Mouse (Mus musculus) gastrocnemius, postnatal 10 days (tissue): ENCODE results near the gene Lgr4. TPM values are rescaled to one million over a fixed set of nuclear protein-coding genes. Genes with fewer than 3 reads are reported as not detected.

Experiments
- DNase-seq: peaks from one replicate; pipeline ENCODE4 v3.0.0; 2021; ENCODE audit warnings: mixed read lengths
- total RNA-seq, 2 experiments: library from RNA; stranded (reverse); gene quantifications; 2 replicates each; pipeline ENCODE4 v1.2.3; 2021

Gene Lgr4
- total RNA-seq, 2 experiments from 2014 or later = 25.0 to 25.3 TPM

DNA sequence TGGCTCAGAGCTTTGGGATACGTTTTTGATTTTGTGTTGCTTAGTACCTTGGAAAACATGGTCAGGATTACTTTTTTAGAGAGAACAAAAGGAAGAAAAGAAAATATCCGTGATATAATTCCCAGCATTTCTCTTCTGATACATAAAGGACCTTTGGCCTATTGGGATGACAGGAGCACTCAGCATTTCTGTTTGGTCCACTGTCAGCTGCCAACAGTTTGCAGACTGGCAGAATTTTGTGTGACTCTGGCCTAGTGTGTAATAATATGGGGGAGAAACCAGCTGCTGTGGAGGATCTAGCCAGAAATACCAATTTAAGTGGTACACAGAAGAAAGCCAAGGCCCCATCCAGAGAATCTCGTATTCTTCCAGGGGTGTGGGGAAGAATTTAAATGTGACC is 32.9 kb downstream of the Lgr4 start:
- DNase-seq = no peak

DNA sequence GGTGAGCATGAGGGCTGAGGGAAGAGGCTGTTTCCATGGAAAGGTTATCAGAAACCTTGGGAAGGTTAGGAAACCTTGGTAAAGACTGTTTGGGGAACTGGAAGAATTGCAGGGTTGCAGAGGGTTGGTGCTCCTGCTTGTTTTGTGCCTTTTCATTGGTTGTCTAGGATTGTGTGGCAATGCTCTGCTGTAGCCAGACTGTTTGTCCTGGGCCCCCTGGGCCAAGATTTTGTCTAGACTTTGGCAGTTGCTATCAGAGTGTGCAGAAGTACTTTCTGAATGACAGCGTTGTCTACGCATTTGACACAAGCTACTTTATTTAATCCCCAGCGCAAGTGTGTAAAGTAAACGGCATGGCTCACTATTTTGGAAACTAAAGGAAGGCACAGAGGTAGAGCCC is 33.6 kb downstream of the Lgr4 start:
- DNase-seq = no peak

DNA sequence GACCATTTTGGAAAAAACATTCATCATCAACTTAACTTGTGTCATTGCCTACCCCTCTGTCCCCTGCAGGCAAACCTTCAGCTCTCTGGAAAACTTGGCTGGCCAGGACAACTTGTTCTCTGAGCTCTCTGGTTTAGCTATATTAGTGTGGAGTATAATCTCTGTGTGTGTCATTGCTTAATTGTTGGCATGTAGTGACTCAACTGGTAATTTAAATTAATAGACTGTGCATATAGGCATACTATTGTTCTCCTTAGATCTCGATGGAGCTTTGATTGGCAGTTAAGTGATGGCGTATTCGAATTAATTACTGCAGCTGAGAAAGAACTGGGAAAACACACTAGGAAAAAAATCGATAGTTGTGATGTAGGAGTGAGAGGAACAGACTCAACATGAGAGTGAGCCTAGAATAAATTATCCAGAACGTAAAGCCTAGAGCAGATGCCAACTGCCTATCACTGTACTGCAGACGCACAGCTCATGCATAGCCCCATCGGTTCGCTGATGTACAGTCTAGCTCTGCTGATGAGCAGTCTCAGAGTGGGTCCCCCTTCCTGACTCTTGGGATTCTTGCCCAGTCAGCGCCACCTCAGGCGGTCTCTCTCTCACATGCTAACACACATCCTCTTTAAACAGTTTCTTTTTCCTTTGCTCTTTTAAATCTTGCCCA is 35.7 kb downstream of the Lgr4 start:
- no peak for DNase-seq

DNA sequence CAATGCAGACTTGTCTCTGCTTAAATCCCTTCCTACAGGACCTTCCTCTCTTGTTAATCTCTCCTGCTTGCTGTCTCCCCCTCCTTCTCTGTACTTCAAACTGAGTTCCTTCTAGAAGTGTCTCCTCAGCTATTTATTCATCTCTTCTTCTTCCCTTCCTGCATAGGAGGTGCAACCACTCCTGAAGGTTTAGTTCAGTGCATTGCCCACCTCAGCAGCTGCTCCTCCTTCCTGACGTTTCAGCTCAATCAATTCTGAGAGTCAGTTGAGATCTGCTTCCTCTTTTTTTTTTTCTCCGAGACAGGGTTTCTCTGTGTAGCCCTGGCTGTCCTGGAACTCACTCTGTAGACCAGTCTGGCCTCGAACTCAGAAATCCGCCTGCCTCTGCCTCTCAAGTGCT is 36.4 kb downstream of the Lgr4 start:
- DNase-seq = no peak

DNA sequence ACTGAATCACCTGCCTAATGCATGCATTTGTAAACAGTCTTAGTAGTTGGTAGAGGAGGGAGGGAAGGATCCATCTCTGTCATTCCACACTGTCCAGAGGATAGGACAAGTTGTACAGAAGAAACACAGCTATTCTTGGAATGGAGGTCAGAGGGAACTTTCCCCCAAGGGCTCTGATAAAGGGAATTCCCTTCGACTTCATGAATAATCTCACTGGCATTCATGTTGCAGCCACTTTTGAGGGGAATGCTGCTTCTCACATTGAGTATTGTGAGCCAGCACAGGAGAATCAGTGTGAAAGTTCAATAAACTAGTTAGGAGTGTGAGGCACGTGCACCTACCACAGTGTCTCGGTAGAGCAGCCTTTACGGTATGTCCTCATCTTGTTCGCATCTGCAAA is 37.6 kb downstream of the Lgr4 start:
- no peak for DNase-seq

DNA sequence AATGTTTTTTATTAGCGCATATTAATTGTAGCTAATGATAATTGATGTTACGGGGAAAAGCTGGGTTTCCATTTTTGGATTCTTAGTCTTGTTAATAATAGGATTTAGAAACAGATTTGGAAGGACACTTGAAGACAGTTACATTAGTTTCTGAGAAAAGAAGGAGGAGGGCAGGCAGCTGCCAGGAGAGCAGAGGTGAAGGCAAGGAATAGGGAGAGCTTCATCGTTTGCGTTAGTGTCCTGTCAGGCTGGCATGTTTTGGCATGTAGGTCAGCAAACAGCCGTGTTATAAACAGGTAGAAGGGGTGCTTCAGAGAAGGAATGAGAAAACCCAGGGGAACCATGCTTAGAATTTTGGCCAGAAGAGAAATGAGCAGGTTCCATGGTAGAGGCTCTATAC is 38.5 kb downstream of the Lgr4 start:
- DNase-seq = no peak

DNA sequence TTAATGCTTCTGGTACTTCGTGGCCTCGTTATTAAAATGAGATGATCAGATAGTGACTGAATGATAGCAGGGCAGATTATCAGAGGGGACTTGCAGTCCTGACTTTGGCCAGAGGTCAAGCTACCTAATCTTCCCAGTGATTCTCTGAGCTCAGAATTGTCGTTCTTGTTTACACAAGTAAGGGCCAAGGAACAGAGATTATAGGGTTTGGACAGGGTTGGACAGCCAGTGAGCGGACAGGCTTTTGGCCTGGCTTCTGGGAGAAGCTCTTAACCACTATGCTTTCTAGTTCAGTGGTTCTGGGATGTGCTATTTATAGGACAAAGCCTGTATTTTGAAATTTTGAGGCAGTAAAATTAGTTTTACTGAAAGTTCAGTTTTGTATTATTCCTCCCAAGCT is 39.3 kb downstream of the Lgr4 start:
- DNase-seq = no peak

DNA sequence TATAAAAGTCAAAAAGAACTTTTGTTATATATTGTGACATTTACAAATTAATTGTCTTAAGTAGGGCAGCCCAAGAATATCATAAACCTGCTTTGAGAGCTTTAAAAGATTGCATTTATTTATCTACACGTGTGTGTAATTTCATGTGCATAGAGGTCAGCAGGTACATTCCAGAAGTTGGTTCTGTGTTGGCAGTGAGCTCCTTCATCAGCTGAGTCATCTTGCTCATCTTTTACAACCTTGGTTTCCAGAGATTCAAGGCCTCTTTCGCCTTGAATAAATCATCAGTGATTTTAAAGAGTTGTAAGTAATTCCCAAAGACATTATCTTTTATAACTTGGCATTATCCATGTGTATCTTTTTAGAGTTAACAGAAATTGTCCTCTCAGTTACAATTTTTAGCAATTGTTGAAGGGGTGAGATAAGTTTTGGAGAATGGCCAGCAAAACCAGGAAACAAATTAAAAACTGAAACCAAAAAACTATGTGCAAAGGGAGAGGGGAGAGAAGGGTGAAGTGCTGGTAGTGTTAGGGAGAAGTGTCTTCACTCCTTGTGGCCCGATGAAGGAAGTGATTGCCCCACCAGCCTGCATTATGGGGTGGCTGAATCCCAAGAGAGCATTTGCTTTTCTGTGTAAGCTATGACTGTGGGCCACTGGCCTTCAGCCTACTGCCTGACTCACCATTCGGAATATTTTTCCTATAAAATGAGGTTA is 41.4 kb downstream of the Lgr4 start:
- no peak for DNase-seq

DNA sequence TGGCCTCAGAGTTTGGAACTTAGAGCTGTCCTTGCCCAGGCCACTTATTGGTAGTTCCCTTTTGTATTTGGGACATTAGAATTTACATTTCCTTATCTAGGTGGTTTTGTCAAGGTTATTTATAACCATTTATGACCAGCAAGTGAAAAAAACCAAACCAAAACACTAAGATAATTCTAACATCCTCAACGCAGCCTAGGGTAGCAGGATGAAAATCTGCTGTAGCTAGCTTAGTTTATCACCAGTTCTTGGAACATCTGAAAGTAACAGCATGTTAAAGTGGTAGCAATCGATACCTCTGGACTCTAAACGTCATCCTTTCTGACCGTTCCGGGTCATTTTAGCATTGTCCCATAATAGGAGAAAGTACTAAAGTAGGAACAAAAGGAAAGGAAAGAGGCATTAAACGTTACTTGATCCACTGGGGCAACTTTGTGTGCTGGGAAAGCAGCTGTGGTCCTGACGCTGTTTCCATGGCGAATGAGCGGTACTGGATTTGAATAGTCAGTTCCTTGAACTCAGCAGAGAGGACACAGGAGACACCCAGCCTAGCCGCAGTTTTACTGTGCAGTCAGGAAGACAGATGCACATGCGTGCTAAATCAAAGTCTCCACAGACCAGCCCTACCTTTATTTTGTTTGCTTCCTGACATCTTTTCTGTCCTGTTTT is 42.1 kb downstream of the Lgr4 start:
- DNase-seq = peak; percentile 18

DNA sequence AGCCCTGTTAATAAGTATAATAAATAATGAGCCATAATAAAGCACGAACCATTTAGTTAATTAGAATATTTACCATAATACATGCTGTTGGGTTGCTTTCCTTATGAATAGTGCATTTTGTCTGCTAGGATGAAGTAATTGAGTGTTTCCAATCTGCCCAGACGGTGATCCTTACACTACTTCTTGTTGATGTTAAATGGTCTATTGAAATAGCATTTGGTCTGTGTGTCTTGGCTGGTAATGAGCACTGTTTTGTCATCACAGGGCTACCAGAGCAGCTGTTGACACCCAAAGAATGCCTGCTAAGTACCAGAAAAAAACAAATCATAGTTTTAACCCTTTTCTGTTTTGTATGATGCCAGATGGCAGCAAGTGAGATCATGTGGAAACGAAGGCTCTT is 42.8 kb downstream of the Lgr4 start:
- no peak for DNase-seq

DNA sequence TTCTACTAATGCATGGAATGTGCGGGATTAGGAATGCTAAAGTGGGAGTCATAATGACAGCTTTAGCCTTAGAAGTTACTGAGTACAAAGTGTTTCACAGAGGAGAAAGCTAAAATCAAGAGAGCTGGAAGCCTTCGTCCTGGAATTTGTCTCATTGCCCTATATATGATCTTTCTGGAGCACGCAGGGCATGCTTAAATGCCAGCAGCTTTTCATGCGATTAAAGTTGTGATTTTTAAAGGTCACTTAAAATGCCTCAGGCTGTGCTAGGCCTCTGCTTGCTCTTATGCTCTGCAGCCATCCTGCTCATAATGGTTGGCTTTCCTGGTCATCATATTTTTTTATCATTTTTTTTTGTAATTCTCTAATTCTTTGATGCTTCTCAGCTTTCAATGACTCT is 43.7 kb downstream of the Lgr4 start:
- no peak for DNase-seq

DNA sequence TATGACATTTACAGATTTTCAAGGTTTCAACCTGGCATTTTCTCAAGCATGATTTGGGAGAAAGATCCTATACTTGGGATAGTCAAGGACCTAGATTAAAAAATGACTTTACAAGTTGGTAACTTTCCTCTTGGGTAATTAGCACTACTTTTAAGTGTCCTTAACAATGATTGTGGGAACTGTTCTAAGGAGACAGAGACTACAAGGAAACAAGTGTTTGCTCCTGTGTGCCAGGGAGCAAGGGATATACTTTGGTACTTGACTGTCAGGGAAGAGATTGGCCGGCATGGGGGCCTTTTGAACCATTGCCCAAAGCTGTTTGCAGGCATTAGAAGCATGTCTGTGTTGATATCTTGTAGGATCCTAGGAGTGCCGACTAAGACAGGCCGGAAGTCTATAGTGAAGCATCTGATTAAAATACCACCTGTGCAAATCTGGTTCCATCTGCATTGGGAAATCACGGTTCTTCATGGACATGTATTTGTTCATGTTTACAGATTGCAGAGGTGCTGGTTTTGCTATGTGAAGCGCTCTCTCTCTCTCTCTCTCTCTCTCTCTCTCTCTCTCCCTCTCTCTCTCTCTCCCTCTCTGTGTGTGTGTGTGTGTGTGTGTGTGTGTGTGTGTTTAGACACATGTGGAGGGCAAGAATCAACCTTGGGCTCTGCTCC is 46.3 kb downstream of the Lgr4 start:
- no peak for DNase-seq

DNA sequence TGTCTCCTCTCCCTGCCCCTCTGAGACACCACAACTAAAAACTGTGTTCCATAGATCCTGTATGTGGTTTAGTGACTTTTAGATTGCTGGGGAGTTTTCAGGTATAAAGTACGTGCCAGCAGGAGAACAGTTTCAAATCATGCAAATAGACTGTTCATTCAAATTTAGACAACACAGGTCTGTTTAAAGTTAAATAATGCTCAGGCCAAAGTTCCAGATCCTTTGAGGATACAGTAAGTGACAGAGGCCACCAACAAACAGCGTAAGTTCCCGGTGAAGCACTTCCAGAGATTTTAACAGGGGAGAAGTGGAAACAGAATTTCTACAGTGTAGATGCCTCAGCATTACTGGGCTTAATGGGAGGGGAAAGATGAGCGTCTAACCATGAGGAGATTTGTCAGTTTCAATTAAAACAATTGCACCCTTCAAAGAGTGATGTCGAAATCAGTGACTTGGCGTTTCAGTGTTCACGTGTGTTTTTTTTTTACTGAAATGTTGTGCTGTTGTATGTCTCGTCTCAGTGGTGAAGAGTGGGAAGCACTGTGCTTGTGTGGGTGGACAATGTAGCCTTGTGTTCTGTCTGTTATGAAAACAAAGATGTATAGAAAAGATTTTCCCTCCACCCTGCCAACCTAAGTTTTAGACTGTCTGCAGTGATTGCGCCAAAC is 48.4 kb downstream of the Lgr4 start:
- no peak for DNase-seq

DNA sequence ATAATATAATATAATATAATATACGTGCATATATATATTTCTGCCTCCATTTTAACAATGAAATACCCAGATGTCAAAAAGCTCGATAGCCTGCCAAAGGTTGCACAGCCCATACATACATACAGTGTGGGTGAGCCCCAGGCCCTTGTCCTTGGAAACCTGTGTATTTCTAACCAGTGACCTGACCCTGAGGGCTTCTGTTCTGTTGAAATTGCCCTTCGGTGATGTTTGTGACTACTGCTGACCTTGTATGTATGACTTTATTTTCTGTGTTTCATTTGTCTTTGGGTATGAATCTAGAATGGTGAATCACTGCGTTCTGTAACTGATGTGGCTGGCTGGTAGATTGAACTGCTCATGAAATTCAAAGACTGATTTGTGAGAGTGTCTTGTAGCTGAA is 49.4 kb downstream of the Lgr4 start:
- DNase-seq = no peak

DNA sequence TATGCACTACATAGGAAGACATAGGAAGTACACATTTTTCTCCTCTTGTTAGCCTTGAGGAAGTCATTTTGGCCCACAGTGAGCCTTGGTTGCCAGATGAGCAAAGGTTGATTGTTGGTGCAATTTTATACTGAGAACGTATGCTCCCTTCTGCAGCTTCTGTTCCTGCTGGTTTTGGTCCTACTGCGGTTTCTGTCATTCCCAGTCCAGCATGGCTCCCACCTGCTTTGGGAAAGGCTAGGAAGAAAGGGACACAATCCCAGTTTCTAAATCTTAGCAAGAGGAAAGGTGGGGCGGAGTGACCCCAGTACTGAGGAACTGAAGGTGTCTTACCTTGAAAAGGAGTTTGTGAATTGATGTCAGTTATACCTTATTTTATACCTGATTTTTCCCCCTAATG is 51.9 kb downstream of the Lgr4 start:
- DNase-seq = no peak

DNA sequence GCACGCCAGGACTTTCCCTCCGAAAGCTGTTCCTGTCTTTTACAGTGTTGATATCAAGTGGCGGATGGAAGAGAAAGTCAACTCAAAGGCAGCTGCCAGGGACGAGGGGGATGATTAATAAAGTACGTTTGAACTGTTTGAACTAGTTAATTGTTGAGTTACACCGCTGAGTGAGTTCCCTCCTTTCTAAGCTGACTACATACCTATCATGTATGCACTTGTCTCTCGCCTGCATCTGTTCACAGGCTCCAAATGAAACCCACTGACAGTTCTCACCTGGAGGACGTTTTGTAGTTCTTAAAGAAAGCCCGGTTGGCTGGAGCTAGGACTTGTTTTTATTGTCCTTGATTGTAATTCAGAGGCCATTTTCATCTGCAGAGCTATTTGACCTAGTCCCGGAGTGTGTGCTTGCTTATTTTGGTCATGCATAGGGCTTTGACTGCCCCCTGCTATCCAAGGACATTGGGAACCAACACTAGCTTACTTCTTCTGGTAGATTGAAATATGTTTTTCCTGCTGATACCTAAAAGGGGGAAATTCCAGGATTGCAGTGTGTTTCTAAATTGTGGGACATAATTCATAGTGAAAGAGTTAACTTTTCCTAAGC is 52.6 kb downstream of the Lgr4 start:
- DNase-seq = no peak

DNA sequence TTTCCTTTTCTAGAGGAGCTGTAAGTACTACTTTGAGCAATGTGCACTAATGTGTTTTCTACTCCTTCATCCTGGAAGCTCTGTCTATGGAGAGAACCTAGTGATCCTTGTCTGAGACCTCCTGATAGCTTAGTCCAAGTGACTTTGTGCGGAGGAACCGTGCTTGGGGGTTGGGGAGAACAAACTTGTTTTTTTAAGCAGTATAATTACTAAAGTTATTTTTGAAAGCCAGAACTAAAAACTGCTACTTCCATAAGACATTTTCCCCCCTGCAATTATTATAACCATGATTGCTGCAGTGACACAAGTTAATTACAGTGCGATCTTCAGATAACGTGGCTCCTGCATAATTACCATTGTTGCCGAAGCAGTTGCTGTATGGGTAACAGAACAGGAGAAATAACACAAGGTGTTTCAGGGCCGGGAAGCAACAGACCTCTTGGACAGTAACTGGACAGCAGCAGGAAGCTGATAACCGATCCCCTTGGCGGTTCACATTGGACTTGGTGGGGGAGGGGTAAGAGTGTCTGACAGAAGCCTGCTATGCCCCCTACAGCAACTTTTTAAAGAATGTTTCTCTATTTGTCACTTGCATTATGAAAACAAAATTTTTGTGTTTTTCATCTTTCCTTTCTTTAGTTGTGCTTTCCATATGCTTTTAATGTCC is 53.4 kb downstream of the Lgr4 start:
- no peak for DNase-seq

DNA sequence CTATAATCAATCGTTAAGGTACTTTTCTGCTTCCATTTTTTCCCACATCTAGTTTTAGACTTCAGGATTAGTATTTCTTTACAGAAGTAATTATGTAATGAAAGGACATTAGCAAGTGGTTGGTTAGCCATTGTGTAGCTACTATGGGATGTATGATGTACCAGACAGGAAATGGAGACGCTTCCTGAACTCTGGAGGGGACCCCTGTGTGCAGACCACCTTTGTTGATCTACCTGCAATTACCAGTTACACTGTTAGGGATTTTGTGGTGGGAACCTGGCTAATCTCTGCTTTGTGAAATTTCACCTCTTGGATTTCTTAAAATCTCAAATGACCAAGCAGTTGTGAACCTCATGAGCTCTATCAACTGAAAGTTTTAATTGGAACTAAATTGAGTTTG is 54.9 kb downstream of the Lgr4 start:
- DNase-seq = no peak

DNA sequence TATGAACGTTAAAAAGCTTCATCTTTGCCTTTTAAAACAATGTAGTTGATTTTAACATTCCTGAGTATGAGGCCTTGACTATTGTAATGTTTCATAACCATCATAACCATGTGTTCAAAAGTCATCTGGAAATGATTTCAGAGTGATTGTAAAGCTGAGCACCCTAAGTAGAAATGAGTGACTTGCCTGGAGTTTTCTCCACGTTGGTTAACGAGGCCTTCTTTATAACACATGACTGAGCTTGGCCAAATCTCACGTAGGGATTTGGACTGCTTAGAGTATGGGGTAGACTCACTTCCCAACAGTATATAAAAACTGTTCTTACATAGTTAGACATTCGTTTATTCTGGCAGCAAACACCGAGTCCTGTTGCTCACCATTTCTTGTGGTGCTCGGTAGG is 55.5 kb downstream of the Lgr4 start:
- DNase-seq = no peak

DNA sequence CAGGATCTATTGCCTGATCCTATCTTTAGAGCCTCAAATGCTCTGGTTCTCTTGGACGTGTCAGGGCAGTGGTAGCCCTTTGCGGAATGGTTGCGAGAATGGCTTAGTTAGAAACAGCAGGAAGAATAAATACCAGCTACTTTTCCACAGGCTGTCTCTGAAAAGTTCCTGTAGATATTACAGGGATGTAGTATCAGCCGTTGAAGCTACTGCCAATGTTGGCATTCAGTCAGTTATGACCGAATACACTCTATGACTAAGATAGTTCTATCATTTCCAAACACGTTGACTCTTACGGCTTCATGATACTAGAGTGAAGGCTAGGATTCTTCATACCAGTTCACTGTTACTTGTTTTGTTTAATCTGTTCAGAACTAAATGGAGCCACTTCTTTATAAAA is 57.4 kb downstream of the Lgr4 start:
- no peak for DNase-seq

DNA sequence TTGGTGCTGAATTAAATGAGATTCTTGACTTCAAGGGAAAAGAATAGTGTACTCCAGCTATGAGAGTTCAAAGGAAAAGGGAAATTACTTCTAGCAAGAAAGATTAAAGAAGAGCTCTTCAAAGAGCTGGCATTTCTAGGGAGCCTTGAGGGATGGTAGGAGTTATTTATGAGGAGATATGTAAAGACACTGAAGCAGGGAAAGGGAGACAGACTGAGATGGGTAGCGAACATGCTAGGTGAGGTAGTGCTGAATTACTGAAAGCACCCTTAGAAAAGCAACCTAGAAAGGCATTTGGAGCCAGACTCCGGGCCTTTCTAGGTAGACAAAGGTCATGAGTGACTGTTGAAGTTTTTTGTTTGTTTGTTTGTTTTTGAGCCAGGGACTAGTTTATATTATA is 58.7 kb downstream of the Lgr4 start:
- DNase-seq = no peak

DNA sequence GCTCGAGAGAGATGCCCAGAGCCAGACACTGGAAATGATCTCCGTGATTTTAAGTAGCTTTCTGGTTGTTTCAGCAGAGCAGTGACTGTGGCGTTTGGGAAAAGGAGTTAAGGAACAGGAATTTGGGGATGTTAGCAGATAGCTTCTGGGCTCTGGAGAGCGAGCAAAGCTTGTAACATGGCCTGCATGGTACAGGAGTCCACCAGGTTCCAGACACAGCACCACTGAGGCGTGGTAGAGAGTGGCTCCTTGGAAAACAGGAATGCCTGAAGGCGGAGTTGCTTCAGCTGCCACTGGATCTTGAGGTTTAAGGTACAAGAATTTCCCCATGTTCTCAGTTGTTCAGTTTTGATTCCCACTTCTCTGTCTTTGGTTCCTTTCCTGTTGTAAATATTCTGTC is 59.9 kb downstream of the Lgr4 start:
- DNase-seq = no peak
